Mouse (Mus musculus) embryonic facial prominence, embryonic 14.5 days (tissue): Measurements from ENCODE around the gene AC129217.1. TPM values are rescaled to one million over a fixed set of nuclear protein-coding genes. Genes with fewer than 3 reads are reported as not detected.

ENCODE experiments used
- ATAC-seq: fragments of 200-750 bp; cut with Nextera tagmentation; 2 replicates; pipeline ENCODE4 v1.8.0; 2017; ENCODE audit warnings: low read depth, moderate number of reproducible peaks, moderate TSS enrichment
- DNase-seq: peaks from one replicate; pipeline ENCODE4 v3.0.0-alpha.2; 2015; ENCODE audit warnings: low spot score
- H3K27ac ChIP-seq: fragments of 300-500 bp; sonication (generic); replicated peaks from 2 replicates; pipeline ENCODE4 v1.5.1; 2014; ENCODE audit warnings: low read depth, mild to moderate bottlenecking, low read length, moderate library complexity
- H3K27me3 ChIP-seq: fragments of 300-500 bp; sonication (generic); replicated peaks from 2 replicates; pipeline ENCODE4 v1.6.1; 2014; ENCODE audit warnings: low read length; ENCODE audit not compliant: control insufficient read depth, insufficient read depth
- H3K36me3 ChIP-seq: fragments of 300-500 bp; sonication (generic); 2 replicates; pipeline ENCODE4 v1.6.1; 2014; ENCODE audit warnings: low read length, mixed read lengths; ENCODE audit not compliant: control insufficient read depth, insufficient read depth
- H3K4me1 ChIP-seq: fragments of 300-500 bp; sonication (generic); 2 replicates; pipeline ENCODE4 v1.6.1; 2014; ENCODE audit warnings: antibody characterized with exemption, low read length; ENCODE audit not compliant: control insufficient read depth, insufficient read depth
- H3K4me2 ChIP-seq: fragments of 300-500 bp; sonication (generic); 2 replicates; pipeline ENCODE4 v1.6.1; 2014; ENCODE audit warnings: low read depth, mild to moderate bottlenecking, low read length, moderate library complexity, mixed read lengths
- H3K4me3 ChIP-seq: fragments of 300-500 bp; sonication (generic); 2 replicates; pipeline ENCODE4 v1.5.1; 2014; ENCODE audit warnings: low read depth, mild to moderate bottlenecking, low read length
- H3K9ac ChIP-seq: fragments of 300-500 bp; sonication (generic); 2 replicates; pipeline ENCODE4 v1.6.1; 2014; ENCODE audit warnings: low read depth, mild to moderate bottlenecking, low read length, moderate library complexity, mixed read lengths
- H3K9me3 ChIP-seq: fragments of 300-500 bp; sonication (generic); 2 replicates; pipeline ENCODE4 v1.6.1; 2016; ENCODE audit warnings: low read length; ENCODE audit not compliant: control insufficient read depth
- WGBS: fragments of 180-500 bp; shearing (Covaris S2); extraction: QIAGEN DNeasy Blood & Tissue Kit; methylation state at CpG from one replicate; pipeline ENCODE4 v1.1.7; 2014; 5-methylcytosine and 5-hydroxymethylcytosine counted together
- polyA plus RNA-seq: library from polyadenylated mRNA; unstranded; fragments of >200 nt; fragmentation: Nextera tagmentation; extraction: Ambion mirVana; gene quantifications from 2 replicates; pipeline ENCODE4 v1.2.1, GENCODE M21; 2014

Gene AC129217.1
- polyA plus RNA-seq, 1 experiment from 2014 or later = not detected

DNA sequence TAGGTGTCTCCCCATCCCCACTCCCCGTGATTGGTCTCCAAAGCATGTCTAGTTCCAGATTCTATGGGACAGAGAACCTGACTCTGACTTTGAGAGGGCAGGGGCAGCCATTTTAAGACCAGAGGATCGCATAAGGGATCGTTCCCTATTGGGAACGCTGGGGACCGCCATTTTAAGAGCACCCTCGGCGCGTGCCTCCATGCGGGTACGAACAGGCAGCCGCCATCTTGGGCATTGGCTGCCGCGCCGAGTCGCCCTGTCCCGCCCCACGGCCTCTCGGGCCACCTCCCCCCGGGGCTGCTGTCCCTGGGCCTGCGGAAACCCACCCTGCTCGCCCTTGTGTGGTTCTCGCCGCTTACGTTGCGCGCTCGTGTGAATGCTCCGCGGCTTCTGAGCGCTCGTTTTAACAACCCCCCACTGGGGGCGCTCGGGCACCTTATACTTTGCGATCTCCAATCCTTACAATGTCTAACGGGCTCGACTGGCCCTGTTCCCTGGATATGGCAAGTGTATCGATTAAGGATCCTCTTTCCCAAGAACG, 7.7 kb downstream of the AC129217.1 start, which contains the start of gene Bscl2:
Gene Bscl2 (plus strand): TSS at position 217 of the 541 bp plus-strand sequence.
- H3K27me3 ChIP-seq = no peaks in the 10 kb centered on the region
- peak within 1 kb of the TSS; percentile 44 for H3K4me3 ChIP-seq
- peak within 1 kb of the TSS; percentile 63 for H3K4me2 ChIP-seq
- under 1% methylated on average over 28 of the region's 38 CpGs for WGBS
- ATAC-seq (peak; percentile 84), DNase-seq (peak; percentile 92)
- H3K4me1 ChIP-seq = peaks cover 23% of the 10 kb centered on the region
- no peaks in the 10 kb centered on the region for H3K9me3 ChIP-seq
- peak within 1 kb of the TSS; percentile 97 for H3K27ac ChIP-seq
- peak within 1 kb of the TSS; percentile 73 for H3K9ac ChIP-seq
- peaks cover 38% of the 10 kb centered on the region for H3K36me3 ChIP-seq

DNA sequence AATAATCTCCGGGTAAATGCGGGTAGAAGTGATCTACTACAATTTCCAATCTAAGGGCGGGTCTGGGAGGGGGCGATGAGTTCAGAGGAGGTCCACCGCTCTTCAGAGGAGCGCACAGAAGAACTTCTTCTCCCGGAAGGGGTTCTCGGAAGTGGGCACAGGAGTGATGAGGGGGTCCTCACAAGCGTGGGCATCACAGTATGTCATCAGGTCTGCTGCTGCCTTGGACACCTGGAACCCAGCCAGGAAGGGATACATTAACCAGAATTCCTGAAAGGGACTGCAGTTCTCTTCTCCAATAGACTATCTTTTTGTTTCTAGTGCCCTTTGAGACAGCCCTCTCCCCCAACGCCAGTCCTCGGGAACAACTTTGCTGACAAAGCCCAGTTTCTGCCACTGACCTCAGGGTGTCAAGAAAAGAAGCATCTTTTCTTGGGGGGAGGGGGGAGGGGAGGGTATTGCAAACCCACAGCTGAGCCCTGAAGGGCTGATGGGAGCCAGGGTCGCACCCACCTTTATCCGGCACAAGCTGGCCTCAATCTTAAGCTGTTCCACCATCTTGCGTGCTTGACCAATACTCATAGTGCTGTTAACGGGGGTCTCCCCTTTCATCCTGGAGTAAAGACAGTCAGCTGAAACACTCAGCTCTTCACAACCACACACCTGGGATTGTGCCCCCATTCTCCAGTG, 8.6 kb downstream of the AC129217.1 start:
- H3K4me3 ChIP-seq = peak overlapping the region; percentile 44
- peak overlapping the region; percentile 73 for H3K9ac ChIP-seq
- peak overlapping the region; percentile 97 for H3K27ac ChIP-seq
- peaks cover 23% of the 10 kb centered on the region for H3K4me1 ChIP-seq
- ATAC-seq (0 out of 2 replicates have a peak, but pooled peaks have one; percentile 13), DNase-seq (peak; percentile 33)
- WGBS = 13% methylated on average over 15 of the region's 15 CpGs
- H3K9me3 ChIP-seq = no peaks in the 10 kb centered on the region
- peak overlapping the region; percentile 63 for H3K4me2 ChIP-seq
- H3K36me3 ChIP-seq = peaks cover 35% of the 10 kb centered on the region
- H3K27me3 ChIP-seq = no peaks in the 10 kb centered on the region

DNA sequence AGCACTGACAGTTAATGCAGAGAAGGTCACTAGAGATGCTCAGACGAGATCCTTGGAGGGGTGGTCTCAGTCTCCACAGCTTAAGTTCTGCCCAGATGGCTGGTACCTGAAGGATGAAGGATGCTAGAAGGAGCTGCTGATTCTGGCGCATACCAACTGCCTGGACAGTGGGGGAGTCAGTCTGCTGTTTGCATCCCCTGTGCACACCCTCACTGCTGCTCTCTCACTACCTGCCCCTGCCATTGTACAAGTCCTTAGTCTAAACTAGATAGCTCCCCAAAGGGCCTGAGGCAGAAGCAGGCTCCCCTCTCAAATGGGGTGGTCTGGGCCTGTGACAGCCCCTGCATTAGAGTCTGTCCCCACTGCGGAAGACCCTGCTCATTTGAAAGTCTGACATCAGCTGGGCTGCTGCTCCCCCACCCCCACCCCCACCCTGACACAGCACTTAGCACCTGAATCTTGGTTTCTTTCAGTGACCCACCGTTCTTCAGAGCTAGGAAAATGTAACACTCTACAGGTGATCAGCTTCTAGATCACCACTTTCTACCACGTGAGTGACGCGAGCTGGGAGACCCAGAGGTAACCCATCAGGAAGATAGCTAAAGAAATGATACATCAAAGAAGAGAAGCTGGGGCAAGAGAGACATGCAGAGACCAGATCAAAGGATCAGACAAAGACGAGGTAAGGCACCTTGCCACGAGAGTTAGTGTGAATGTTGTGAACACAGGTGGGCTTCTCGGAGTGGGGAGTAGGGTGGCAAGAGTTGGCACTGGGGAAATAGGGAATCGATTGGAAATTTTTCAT, 9.7 kb downstream of the AC129217.1 start, which contains the start of gene Gng3:
Gene Gng3 (minus strand): TSS at position 92 of the 805 bp plus-strand sequence.
- H3K27ac ChIP-seq = peak within 1 kb of the TSS; percentile 97
- H3K4me1 ChIP-seq = peaks cover 23% of the 10 kb centered on the region
- H3K36me3 ChIP-seq = peaks cover 24% of the 10 kb centered on the region
- no peaks in the 10 kb centered on the region for H3K27me3 ChIP-seq
- DNase-seq (peak; percentile 55), ATAC-seq (peak; percentile 64)
- peak within 1 kb of the TSS; percentile 44 for H3K4me3 ChIP-seq
- WGBS = 56% methylated on average over 11 of the region's 11 CpGs
- peak within 1 kb of the TSS; percentile 73 for H3K9ac ChIP-seq
- no peaks in the 10 kb centered on the region for H3K9me3 ChIP-seq
- H3K4me2 ChIP-seq = peak within 1 kb of the TSS; percentile 75

DNA sequence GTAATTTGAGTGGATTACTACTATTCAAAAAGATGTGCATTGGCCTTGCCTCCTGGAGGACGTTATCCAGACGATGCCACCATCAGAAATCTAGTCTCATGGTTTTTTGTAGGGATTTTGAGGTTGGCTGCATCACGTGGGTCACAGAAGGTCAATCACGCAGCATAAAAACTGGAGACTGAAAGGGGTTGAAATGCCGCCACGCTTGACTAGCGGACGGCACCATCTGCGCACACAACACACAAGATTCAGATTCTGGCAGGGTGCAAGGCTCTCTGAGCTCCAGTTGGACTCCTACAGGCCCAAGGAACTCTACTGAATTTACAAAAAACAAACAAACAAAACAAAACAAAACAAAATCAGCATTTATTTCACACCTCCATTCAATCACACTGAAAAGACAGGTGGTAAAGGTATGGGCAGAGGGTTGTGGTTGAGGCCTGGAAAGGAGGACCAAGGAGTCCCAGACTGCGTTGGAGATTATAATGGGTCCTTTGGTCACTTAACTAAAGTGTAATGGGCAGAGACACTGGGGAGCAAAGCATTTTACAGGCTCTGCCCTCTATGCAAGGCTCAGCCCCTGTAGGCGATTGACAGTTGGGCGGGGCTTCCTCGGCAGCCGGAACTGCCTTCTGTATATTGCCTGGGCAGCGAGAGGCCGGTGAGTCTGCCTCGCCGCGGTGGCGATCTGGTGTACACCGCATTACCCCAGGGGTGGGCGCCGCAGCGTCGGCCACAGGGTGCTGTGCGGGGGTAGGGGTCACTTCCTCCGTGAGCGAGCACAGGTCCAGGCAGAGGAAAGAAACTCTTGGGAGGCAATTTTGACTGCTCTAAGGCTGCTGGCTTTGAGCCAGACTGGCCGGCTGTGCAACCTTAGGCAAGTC, 10.6 kb downstream of the AC129217.1 start:
- Histone ChIP-seq H3K9me3 (no peaks in the 10 kb centered on the region), H3K9ac (peak overlapping the region; percentile 73), H3K36me3 (peaks cover 16% of the 10 kb centered on the region; the same call in 1 of the 2 replicates), H3K27ac (no peak overlapping the region), H3K27me3 (no peaks in the 10 kb centered on the region), H3K4me3 (peak overlapping the region; percentile 46), H3K4me2 (peak overlapping the region; percentile 75), H3K4me1 (peaks cover 23% of the 10 kb centered on the region)
- peak; percentile 32; the same call in 1 of the 2 replicates for ATAC-seq
- 23% methylated on average over 29 of the region's 29 CpGs for WGBS
- peak; percentile 84 for DNase-seq

DNA sequence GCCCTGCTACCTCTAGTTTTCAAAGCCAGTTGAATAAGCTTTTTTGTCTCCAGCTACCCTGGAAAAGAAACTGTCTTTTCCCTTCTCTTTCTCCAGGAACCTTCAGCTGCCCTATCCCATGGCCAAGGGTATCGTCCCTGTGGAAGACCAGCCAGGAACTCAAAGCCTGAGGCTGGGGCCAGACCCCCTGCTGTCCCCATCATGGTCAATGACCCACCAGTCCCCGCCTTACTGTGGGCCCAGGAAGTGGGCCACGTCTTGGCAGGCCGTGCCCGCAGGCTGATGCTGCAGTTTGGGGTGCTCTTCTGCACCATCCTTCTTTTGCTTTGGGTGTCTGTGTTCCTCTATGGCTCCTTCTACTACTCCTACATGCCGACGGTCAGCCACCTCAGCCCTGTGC, 11.4 kb downstream of the AC129217.1 start:
- WGBS = 85% methylated on average over 7 of the region's 7 CpGs

DNA sequence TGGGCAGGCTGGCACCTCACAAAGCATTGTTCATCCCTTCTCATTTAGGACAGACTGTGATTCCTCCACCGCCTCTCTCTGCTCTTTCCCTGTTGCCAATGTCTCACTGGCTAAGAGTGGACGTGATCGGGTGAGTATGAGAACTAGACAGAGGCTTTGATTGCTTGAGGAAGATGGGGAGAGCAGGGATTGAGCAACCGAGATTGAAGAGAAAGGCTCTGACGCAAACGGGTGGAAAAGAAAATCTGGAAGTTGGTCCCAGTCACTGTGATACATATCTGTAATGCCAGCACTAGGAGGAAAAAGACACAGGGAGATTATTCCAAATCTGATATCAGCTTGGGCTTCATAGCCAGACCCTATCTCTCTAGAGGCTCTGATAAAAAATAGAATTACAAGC, 13.4 kb downstream of the AC129217.1 start:
- WGBS = 88% methylated on average over 6 of the region's 6 CpGs
- Histone ChIP-seq H3K9me3 (no peaks in the 10 kb centered on the region), H3K4me3 (no peak overlapping the region), H3K27ac (no peak overlapping the region), H3K36me3 (peaks cover 32% of the 10 kb centered on the region; the same call in 1 of the 2 replicates), H3K4me2 (no peak overlapping the region), H3K27me3 (no peaks in the 10 kb centered on the region), H3K9ac (no peak overlapping the region), H3K4me1 (peaks cover 23% of the 10 kb centered on the region)
- DNase-seq (no peak), ATAC-seq (no peak)

More for the DNA sequence above, 11.4 kb downstream of the AC129217.1 start:
- no peak overlapping the region for H3K27ac ChIP-seq
- no peak overlapping the region; the same call in 1 of the 2 replicates for H3K9ac ChIP-seq
- DNase-seq (no peak), ATAC-seq (no peak)
- H3K9me3 ChIP-seq = no peaks in the 10 kb centered on the region
- H3K4me2 ChIP-seq = peak overlapping the region; percentile 75
- H3K4me1 ChIP-seq = peaks cover 23% of the 10 kb centered on the region
- peak overlapping the region; percentile 46; the same call in 1 of the 2 replicates for H3K4me3 ChIP-seq
- peaks cover 15% of the 10 kb centered on the region; the same call in 1 of the 2 replicates for H3K36me3 ChIP-seq
- H3K27me3 ChIP-seq = no peaks in the 10 kb centered on the region

DNA sequence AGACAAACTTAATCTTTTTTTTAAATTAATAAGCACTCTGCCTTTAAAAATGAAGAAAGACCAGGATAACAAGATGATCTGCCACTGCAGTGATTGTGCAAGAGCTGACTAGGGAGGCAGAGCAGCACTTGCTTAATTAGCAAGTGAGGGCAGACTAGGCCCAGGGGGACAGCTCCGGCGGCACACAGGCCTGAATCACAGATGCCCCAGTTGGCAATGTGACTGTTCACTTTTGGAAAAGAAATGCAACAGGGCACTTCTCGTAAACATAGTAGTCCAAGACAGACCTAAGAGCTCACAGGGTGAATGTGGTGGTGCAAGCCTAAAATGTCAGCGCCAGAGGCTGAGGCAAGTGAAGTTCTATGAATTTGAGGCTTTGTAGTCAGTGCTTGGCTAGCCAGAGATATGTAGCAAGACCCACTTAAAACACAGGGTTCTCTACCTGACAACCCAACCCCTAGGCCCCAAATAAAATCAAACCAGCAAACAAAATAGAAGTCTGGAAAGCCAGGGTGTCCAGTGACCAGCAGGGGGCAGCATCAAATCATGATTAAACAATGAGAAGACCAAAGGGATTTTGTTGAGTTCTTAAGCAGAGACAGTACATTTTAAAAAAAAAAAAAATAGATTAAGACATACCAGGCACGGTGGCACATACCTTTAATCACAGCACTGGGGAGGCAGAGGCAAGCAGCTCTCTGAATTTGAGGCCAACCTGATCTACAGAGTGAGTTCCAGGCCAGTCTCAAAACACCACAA, 15.0 kb downstream of the AC129217.1 start:
- ATAC-seq = no peak; the same call in 1 of the 2 replicates
- Histone ChIP-seq H3K27ac (no peak overlapping the region), H3K4me3 (no peak overlapping the region), H3K4me1 (peaks cover 9% of the 10 kb centered on the region), H3K9ac (no peak overlapping the region), H3K4me2 (no peak overlapping the region), H3K27me3 (no peaks in the 10 kb centered on the region), H3K9me3 (no peaks in the 10 kb centered on the region), H3K36me3 (peaks cover 32% of the 10 kb centered on the region; the same call in 1 of the 2 replicates)
- peak; percentile 83 for DNase-seq
- WGBS = 55% methylated on average over 5 of the region's 5 CpGs
